Mouse (Mus musculus) layer of hippocampus, postnatal 25 days (tissue): ENCODE data around the gene Arcn1. TPM values are rescaled to one million over a fixed set of nuclear protein-coding genes. Genes with fewer than 3 reads are reported as not detected.
A peak's percentile ranks its signal among the peaks of the same experiment; 100 is the strongest.
"Not testable (repeated sequence)": the region's sequence is repeated elsewhere in the genome, so short reads cannot be mapped to it uniquely, and the experiment has no call there.

Experiments
- DNase-seq, 2 experiments: peaks; one replicate each; pipeline ENCODE4 v3.0.0; 2022; ENCODE audit warnings: mixed read lengths in 2 of 2, low spot score in 1 of 2; ENCODE audit errors: extremely low spot score in 1 of 2
- total RNA-seq, 2 experiments: library from RNA; stranded (reverse); gene quantifications; 2 replicates each; pipeline ENCODE4 v1.2.3; 2021

Gene Arcn1
- 100 to 1,000 TPM in 1 of 2 experiments, 10 to 100 TPM in 1; 97.3 to 102 TPM for total RNA-seq

GRCm38 (mm10) chr9:44767101-44768028 is at the start of gene Arcn1, which contains the start of gene Ift46:
TSS of gene Arcn1 (minus strand) at chr9:44767845.
TSS of gene Ift46 (plus strand) at chr9:44767908.
- DNase-seq, result peak; percentile 69 to 84

- no peak for DNase-seq
Observed at GRCm38 (mm10) chr9:44814179-44814578, 46.5 kb upstream of the Arcn1 start.

GRCm38 (mm10) chr9:44810316-44810715 is 42.7 kb upstream of the Arcn1 start:
- no peak for DNase-seq

GRCm38 (mm10) chr9:44807778-44808177 is 40.1 kb upstream of the Arcn1 start:
- no peak for DNase-seq

GRCm38 (mm10) chr9:44807141-44807540 is 39.5 kb upstream of the Arcn1 start:
- no peak for DNase-seq

GRCm38 (mm10) chr9:44805536-44805935 is 37.9 kb upstream of the Arcn1 start:
- DNase-seq, result no peak

GRCm38 (mm10) chr9:44804678-44805077 is 37.0 kb upstream of the Arcn1 start:
- DNase-seq, result no peak

- DNase-seq, result no peak
Observed at GRCm38 (mm10) chr9:44802808-44803450, 35.3 kb upstream of the Arcn1 start, which contains the start of gene Ttc36. TSS of gene Ttc36 (minus strand) at chr9:44803072.

- no peak for DNase-seq
Observed at GRCm38 (mm10) chr9:44801669-44802068, 34.0 kb upstream of the Arcn1 start.

GRCm38 (mm10) chr9:44799958-44800324 is 32.3 kb upstream of the Arcn1 start:
- no peak for DNase-seq

GRCm38 (mm10) chr9:44799102-44799957 is 31.7 kb upstream of the Arcn1 start, which contains the start of gene Tmem25:
TSS of gene Tmem25 (minus strand) at chr9:44799307.
- peak; percentile 69 to 78 for DNase-seq

GRCm38 (mm10) chr9:44798298-44798697 is 30.7 kb upstream of the Arcn1 start:
- DNase-seq, result no peak

GRCm38 (mm10) chr9:44792842-44793241 is 25.2 kb upstream of the Arcn1 start:
- no peak for DNase-seq

GRCm38 (mm10) chr9:44772750-44773651 is 5.4 kb upstream of the Arcn1 start:
- DNase-seq, result peak; percentile 77 to 91

- DNase-seq, result no peak
Observed at GRCm38 (mm10) chr9:44772392-44772749, 4.7 kb upstream of the Arcn1 start.

GRCm38 (mm10) chr9:44771376-44771775 is 3.7 kb upstream of the Arcn1 start:
- DNase-seq, result no peak

- DNase-seq, result not testable (repeated sequence)
Observed at GRCm38 (mm10) chr9:44768029-44768394, 367 bp upstream of the Arcn1 start.

- DNase-seq, result no peak
Observed at GRCm38 (mm10) chr9:44760873-44761272, 6.8 kb downstream of the Arcn1 start.

GRCm38 (mm10) chr9:44748473-44748872 is 19.2 kb downstream of the Arcn1 start:
- no peak for DNase-seq

- DNase-seq, result no peak
Observed at GRCm38 (mm10) chr9:44747341-44747740, 20.3 kb downstream of the Arcn1 start.
